23 mouse cellular contexts compared by ENCODE assay signal in genomic region chr10:17719009-17719570, GRCm38 (mm10). TPM values are rescaled to one million over a fixed set of nuclear protein-coding genes. Genes with fewer than 3 reads are reported as not detected.
DNase-seq lines count a peak whose midpoint lies in the region; ATAC-seq and TF ChIP-seq lines count a peak whose summit lies in the region.
"Had no signal": no experiment of that assay in that cellular context is flagged by ENCODE, and none has a peak within 500 bp of the region (broad histone marks: within the 10 kb centered on the region; RNA-seq: fewer than 3 reads in every experiment).

No protein-coding gene starts in this region.

- no peak for TF ChIP-seq POLR2A in thymus, adult 2 months (IDR thresholded peaks at IDR 0.05; ENCODE audit: control insufficient read depth, extremely low read depth, insufficient read depth, low read length, poor library complexity)

- no peaks in the 10 kb centered on the region; the same call in 1 of the 2 replicates for H3K9me3 ChIP-seq in heart, embryonic 12.5 days (replicated peaks)
- H3K9me3 ChIP-seq: embryonic facial prominence, embryonic 15.5 days; hindbrain, embryonic 13.5 days; liver, embryonic 15.5 days; megakaryocyte, embryonic 14.5 days; midbrain, embryonic 15.5 days; neural tube, embryonic 15.5 days had no signal

- no peaks in the 10 kb centered on the region; the same call in 1 of the 2 replicates for H3K36me3 ChIP-seq in heart, embryonic 12.5 days
- no peaks in the 10 kb centered on the region for H3K36me3 ChIP-seq in thymus, adult 2 months (ENCODE audit: control insufficient read depth, insufficient read depth, low read length)
- H3K36me3 ChIP-seq: embryonic facial prominence, embryonic 15.5 days; hindbrain, embryonic 13.5 days; liver, embryonic 15.5 days; midbrain, embryonic 15.5 days; neural tube, embryonic 15.5 days had no signal

- ATAC-seq in heart, embryonic 12.5 days (ENCODE audit: insufficient number of reproducible peaks, low FRiP score) = peak; percentile 13
- peak; percentile 12 for ATAC-seq in megakaryocyte progenitor cell, adult 5-6 weeks (replicated peaks; ENCODE audit: poor library complexity)
- ATAC-seq: forebrain, embryonic 16.5 days; inflammation-experienced regulatory T-cells, adult 6 months; midbrain, embryonic 15.5 days had no signal

- DNase-seq in heart, postnatal 36 days = no peak
- DNase-seq in R1 (ENCODE audit: low read depth, low spot score) (peak; percentile 77), liver (peak; percentile 53)
- no peak for DNase-seq in layer of hippocampus, adult 9-11 months
- no peak for DNase-seq in thymus, adult 2 months
- DNase-seq: cerebellum, adult 11-12 months; cerebellum, postnatal 14 days; kidney, adult 2 months; kidney, postnatal 14 days; left cerebral cortex, postnatal 4 days; lung, postnatal 10 days; retina, postnatal 1 day; thymus, postnatal 25 days had no signal

- no peak overlapping the region for H3K9ac ChIP-seq in heart, embryonic 12.5 days
- H3K9ac ChIP-seq: embryonic facial prominence, embryonic 15.5 days; hindbrain, embryonic 13.5 days; liver, embryonic 15.5 days; midbrain, embryonic 15.5 days; neural tube, embryonic 15.5 days had no signal

- H3K27ac ChIP-seq in heart, embryonic 12.5 days (ENCODE audit: poor library complexity, severe bottlenecking) = peak overlapping the region; percentile 43; the same call in 1 of the 2 replicates
- H3K27ac ChIP-seq in thymus, adult 2 months (ENCODE audit: control insufficient read depth, insufficient read depth, low read length) = no peak overlapping the region
- H3K27ac ChIP-seq: embryonic facial prominence, embryonic 15.5 days; hindbrain, embryonic 13.5 days; liver, embryonic 15.5 days; midbrain, embryonic 15.5 days; neural tube, embryonic 15.5 days had no signal

- WGBS in heart, embryonic 12.5 days = 36% methylated on average over 4 of the region's 4 CpGs
- 97% methylated on average over 4 of the region's 4 CpGs for WGBS in thymus, adult 2 months

- H3K27me3 ChIP-seq in heart, embryonic 12.5 days (replicated peaks) = no peaks in the 10 kb centered on the region
- H3K27me3 ChIP-seq in thymus, adult 2 months (ENCODE audit: control insufficient read depth, insufficient read depth, low read length) = no peaks in the 10 kb centered on the region
- H3K27me3 ChIP-seq: embryonic facial prominence, embryonic 15.5 days; hindbrain, embryonic 13.5 days; liver, embryonic 15.5 days; megakaryocyte, embryonic 14.5 days; midbrain, embryonic 15.5 days; neural tube, embryonic 15.5 days had no signal

- intact Hi-C loops in heart, postnatal 36 days (cut with DNase I) = no loop called here

- H3K4me2 ChIP-seq in heart, embryonic 12.5 days = no peak overlapping the region
- H3K4me2 ChIP-seq: embryonic facial prominence, embryonic 15.5 days; hindbrain, embryonic 13.5 days; midbrain, embryonic 15.5 days; neural tube, embryonic 15.5 days had no signal

- peaks cover 17% of the 10 kb centered on the region for H3K4me1 ChIP-seq in heart, embryonic 12.5 days (replicated peaks)
- no peaks in the 10 kb centered on the region for H3K4me1 ChIP-seq in thymus, adult 2 months (replicated peaks; ENCODE audit: control insufficient read depth, insufficient read depth, low read length)
- H3K4me1 ChIP-seq: embryonic facial prominence, embryonic 15.5 days; neural tube, embryonic 15.5 days had no signal

- H3K4me3 ChIP-seq in heart, embryonic 12.5 days = no peak overlapping the region
- no peak overlapping the region for H3K4me3 ChIP-seq in thymus, adult 2 months (ENCODE audit: control insufficient read depth, insufficient read depth, low read length)
- H3K4me3 ChIP-seq: embryonic facial prominence, embryonic 15.5 days; hindbrain, embryonic 13.5 days; liver, embryonic 15.5 days; megakaryocyte, embryonic 14.5 days; midbrain, embryonic 15.5 days; neural tube, embryonic 15.5 days had no signal

- no peak for TF ChIP-seq CTCF in thymus, adult 2 months (IDR thresholded peaks at IDR 0.05; ENCODE audit: borderline replicate concordance, control insufficient read depth, extremely low read depth, insufficient read depth, low read length, poor library complexity)

RNA-seq across cellular contexts. Expression of gene Cited2, which starts 3.9 kb away (rescaled TPM):
- polyA plus RNA-seq in heart, embryonic 12.5 days (2016; fragmentation: Nextera tagmentation; extraction: Ambion mirVana) = 48.5 and 49.6 TPM in 2 replicates
- total RNA-seq in heart, postnatal 36 days (2021) = 10 to 100 TPM; 53.2 to 62.9 TPM
- total RNA-seq in megakaryocyte progenitor cell, adult 5-6 weeks (2015) = 195 and 231 TPM in 2 replicates
- 49.9 and 57.5 TPM in 2 replicates for total RNA-seq in megakaryocyte progenitor cell, adult 5-6 weeks (2017)
- 42.8 and 53.7 TPM in 2 replicates for polyA plus RNA-seq in thymus, adult 2 months (2012; rRNA removed)

Comparison
In these comparisons a context has a peak if more than half of its experiments do, and no peak if none do; other contexts are left out.
1. DNase-seq: peak in R1 (single experiment) and liver (single experiment); none in heart, postnatal 36 days (0 of 2), layer of hippocampus, adult 9-11 months (single experiment) and thymus, adult 2 months (single experiment).